Mouse (Mus musculus): ENCODE results near the gene Herpud2.

DNA sequence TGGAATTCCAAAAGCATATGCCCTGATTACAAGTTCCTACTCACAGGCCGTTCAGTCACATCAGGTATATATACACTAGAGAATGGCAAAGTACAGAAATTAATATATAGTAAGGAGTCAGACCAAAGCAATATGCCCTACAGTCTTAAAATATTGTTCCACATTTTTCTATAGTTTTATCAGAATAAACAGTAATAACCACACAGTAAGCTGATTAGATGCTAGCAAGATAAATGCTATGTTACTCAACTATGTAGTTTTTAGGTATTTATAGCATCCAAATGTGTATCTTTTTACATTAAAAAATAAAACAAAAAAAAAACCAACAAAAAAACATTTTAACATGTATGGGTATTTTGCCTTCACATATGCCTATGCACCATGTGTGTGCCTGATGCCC lies 5.7 kb downstream of the Herpud2 start:
- TF ChIP-seq POLR2A (IDR thresholded peaks at IDR 0.05; ENCODE audit: insufficient read depth, low read depth, low read length) (no peak), CTCF (IDR thresholded peaks at IDR 0.05) (no peak), EP300 (IDR thresholded peaks at IDR 0.05; ENCODE audit: insufficient read depth, low read depth, low read length) (no peak)
